Mouse (Mus musculus) brown adipose tissue, adult 24 weeks (tissue): ENCODE data around the gene Ubr4. TPM values are rescaled to one million over a fixed set of nuclear protein-coding genes. Genes with fewer than 3 reads are reported as not detected.
"Not testable (repeated sequence)": the region's sequence is repeated elsewhere in the genome, so short reads cannot be mapped to it uniquely, and the experiment has no call there.

Experiments used
- H3K27ac ChIP-seq: fragments of 200-500 bp; replicated peaks from 2 replicates; pipeline ENCODE4 v1.5.1; 2012; ENCODE audit warnings: low read depth, mild to moderate bottlenecking, low read length
- H3K4me1 ChIP-seq: fragments of 200-500 bp; 2 replicates; pipeline ENCODE4 v1.6.1; 2012; ENCODE audit warnings: low read length, mixed read lengths; ENCODE audit not compliant: control insufficient read depth, insufficient read depth, insufficient read length
- H3K4me3 ChIP-seq: fragments of 200-500 bp; 2 replicates; pipeline ENCODE4 v1.5.1; 2012; ENCODE audit warnings: low read depth, mild to moderate bottlenecking, low read length, moderate library complexity; ENCODE audit not compliant: insufficient read depth
- polyA plus RNA-seq: library from polyadenylated mRNA; stranded (reverse); fragments of >200 nt; gene quantifications from 2 replicates; pipeline ENCODE4 v1.2.4, GENCODE M21; 2012; ENCODE audit not compliant: missing spikeins, insufficient read depth, insufficient read length

Gene Ubr4
- polyA plus RNA-seq, 1 experiment = 43.2 TPM

DNA sequence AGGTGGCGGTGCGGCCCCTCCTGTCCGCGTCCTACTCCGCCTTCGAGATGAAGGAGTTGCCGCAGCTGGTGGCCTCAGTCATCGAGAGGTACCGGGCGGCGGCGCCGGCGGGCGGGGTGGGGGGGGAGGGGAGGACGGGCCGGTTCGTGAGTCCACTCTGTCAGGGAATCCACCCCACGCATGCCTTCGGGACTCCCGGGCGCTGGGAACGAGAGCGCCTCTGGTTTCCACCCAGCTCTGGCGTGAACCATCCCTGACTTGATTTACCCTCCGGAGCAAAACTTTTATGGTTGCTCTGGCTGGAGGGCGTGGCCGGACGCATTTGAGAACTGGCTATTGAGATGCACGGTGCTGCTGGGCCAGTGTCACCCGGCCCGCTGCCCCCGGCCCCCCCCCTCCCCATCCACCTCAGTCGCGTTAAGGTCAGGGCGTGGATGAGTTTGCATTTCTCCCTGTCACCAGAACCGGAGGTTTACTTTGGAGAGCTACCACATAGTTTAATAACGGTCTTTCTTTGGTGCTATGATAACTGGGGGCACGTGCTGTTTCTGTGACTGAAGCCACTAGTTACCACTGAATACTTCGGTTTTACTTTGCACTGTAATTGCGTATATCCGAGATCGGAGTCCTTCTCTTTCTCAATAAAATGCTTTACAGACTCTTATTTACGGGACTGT, 28.5 kb downstream of the Ubr4 start:
- H3K4me1 ChIP-seq = peaks cover 10% of the 10 kb centered on the region; the same call in 1 of the 2 replicates
- H3K27ac ChIP-seq = 0 out of 2 replicates have a peak overlapping the region, but pooled peaks have one; percentile 42
- H3K4me3 ChIP-seq = peak overlapping the region; percentile 84

DNA sequence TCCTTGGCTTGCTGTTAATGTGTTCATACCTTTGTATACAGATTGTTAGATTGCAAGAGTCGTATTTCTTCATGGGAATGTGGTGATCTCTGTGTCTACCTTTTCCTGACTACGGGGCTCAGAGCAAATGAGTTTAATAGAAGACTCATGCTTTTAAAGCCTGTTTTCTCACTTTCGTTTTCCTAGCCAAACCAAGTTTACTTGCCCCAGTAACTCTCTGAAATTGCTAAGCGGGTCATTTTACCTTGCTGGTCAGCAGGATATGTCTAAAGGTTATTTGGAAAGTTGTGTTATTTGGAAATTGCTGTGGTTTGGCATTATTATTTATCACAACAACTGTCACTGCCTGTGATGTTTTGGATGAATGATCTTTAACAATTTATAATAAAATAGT, 29.0 kb downstream of the Ubr4 start:
- Histone ChIP-seq H3K4me3 (peak overlapping the region; percentile 84), H3K27ac (no peak overlapping the region), H3K4me1 (peaks cover 10% of the 10 kb centered on the region; the same call in 1 of the 2 replicates)

DNA sequence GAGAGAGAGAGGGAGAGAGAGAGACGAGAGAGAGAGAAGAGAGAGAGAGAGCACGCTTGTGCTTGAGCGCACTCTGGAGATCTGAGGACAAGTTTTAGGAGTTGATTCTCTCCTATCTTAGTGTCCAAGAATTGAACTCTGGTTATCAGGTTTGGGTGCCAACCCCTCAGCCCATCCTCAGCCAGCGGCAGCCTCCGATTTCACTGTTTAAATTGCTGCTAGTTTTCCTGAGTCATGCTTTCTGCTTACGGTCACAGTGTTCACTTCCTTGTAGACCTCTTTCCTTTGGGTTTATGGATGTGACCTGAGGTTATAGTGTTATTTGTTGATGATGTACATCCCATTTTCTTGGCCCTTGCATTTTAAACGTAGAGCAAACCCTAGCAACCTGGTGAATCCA, 29.8 kb downstream of the Ubr4 start:
- no peak overlapping the region for H3K27ac ChIP-seq
- H3K4me3 ChIP-seq = peak overlapping the region; percentile 27
- peaks cover 14% of the 10 kb centered on the region; the same call in 1 of the 2 replicates for H3K4me1 ChIP-seq

DNA sequence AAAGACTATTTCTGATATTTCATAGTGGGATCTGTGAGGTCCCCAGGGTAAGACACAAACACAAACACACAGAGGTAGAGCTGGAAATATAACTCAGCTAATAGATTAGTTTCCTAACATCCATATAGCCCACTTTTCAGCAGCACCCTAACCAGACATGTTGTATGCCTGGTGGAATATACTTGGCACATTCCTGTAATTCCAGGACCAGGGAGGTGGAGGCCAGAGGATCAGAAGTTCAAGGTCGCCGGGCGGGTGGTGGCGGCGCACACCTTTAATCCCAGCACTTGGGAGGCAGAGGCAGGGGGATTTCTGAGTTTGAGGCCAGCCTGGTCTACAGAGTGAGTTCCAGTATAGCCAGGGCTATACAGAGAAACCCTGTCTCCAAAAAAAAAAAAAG, 33.4 kb downstream of the Ubr4 start:
- H3K27ac ChIP-seq, H3K4me3 ChIP-seq: not testable (repeated sequence)
- H3K4me1 ChIP-seq = peaks cover 11% of the 10 kb centered on the region; the same call in 1 of the 2 replicates

DNA sequence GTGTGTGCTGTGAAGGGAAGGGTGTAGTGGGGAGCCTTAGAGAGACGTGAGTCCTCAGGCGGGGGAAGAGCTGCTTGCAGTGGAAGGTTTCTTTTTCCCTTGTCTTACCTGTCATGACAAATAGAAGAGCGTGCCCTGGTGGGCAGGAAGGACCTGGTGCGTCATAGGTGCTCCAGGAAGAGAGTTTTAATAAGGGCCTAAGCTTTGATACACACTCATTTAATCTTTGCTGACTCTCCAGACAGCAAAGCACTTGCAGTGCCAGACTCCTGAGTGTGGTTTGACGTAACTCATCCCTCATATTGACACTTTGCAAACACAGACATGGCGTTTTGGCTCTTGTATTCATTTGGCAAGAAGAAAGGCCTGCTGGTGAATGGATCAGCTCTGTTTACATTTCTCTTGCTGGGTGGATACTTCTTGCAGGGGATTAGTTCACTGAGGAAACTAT, 34.5 kb downstream of the Ubr4 start:
- H3K4me1 ChIP-seq = peaks cover 11% of the 10 kb centered on the region; the same call in 1 of the 2 replicates
- no peak overlapping the region for H3K4me3 ChIP-seq
- H3K27ac ChIP-seq = no peak overlapping the region; the same call in 1 of the 2 replicates

DNA sequence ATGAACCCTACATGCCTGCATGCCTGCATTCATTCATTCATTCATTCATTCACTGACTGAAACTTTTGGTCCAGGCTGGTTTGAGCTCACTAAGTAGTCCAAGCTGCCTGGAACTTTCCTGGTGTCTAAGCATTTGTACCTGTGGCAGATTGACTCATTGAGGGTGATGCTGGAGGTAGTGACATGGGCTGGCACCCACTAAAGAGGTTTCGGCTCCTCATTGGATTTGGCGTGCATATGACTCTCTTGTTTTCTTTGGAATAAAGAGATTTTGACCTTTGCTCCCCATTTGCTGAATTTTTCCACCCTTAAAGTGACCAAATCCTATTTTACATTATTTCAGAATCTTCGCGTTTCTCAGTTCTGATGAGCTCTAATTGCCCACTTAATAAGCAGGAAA, 37.1 kb downstream of the Ubr4 start:
- H3K4me3 ChIP-seq = no peak overlapping the region
- H3K27ac ChIP-seq = no peak overlapping the region
- peaks cover 4% of the 10 kb centered on the region; the same call in 1 of the 2 replicates for H3K4me1 ChIP-seq

DNA sequence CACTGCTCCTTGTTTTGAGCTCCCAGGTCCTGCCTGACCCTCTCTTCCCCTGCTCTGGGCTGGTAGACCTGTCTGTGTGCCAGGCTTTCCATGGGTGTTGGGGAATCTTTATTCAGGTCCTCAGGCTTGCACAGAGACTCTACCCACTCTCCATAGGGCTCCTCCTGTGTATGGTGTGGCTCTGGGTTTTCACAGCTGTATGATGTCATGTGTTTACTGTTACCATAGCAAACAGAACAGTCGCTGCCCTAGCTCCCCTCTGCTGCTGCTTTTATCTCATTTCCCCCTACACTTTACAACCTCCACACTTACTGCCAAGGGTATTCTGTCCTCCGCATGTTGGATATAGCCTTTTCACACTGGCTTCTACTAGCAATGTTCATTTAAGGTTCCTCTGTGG, 43.0 kb downstream of the Ubr4 start:
- Histone ChIP-seq H3K27ac (no peak overlapping the region), H3K4me1 (no peaks in the 10 kb centered on the region), H3K4me3 (no peak overlapping the region)

DNA sequence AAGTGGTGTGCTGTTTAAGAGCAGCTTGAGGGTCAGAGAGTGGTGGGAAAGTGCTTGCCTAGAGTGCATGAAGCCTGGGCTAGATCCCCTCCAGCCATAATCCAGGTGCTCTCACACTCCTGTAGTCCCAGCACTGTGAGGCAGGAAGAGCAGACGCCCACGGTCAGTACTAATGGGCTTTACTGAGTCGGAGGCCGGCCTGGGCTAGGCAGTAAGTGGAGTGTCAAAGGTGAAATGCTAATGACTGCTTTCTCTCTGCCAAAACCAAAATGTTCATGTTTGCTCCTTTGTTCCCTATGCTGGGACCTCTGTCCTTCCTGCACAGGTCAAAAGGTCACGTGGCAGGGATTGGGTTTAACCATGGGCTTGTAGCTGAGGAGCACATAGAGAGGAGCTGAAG, 48.1 kb downstream of the Ubr4 start:
- H3K27ac ChIP-seq = no peak overlapping the region
- no peaks in the 10 kb centered on the region for H3K4me1 ChIP-seq
- H3K4me3 ChIP-seq = no peak overlapping the region

DNA sequence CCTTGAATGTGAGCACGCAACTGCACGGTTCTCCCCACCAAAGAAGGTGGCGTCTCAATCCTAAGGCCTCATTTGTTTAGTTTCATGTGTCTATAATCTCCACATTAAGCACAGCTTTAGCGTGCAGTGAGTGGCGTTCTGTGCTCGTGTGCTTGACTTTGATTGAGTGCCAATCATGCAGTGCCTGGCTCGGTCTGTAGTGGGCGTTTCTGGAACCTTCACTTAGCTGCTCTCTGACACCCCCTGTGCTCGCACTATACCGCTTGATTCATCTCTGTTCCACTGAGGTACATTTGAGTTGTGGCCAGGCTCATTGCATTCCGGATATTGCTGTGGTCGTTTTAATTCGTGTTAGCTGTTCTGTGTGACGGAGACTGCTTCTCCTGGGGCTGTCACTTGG, 50.8 kb downstream of the Ubr4 start:
- Histone ChIP-seq H3K27ac (no peak overlapping the region), H3K4me3 (no peak overlapping the region), H3K4me1 (no peaks in the 10 kb centered on the region)

DNA sequence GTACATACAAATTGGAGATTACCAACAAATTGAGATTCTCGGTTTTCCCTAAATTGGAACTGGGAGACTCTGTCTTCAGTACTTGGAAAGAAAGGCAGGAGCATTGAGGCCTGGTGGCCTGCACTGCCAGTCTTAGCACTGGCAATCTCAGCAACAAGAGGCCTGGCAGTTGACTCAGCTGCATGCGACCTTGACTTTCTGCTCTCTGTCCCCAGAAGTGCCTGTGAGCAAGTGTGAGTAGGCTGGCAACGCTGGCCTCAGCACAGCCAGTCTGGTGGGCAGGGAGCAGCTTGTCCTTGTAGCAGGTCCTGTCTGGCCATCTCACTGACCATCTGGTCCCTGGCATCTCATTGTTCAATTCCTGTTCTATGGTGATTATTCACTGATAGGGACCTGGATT, 58.9 kb downstream of the Ubr4 start:
- Histone ChIP-seq H3K4me1 (no peaks in the 10 kb centered on the region), H3K27ac (no peak overlapping the region), H3K4me3 (no peak overlapping the region)

DNA sequence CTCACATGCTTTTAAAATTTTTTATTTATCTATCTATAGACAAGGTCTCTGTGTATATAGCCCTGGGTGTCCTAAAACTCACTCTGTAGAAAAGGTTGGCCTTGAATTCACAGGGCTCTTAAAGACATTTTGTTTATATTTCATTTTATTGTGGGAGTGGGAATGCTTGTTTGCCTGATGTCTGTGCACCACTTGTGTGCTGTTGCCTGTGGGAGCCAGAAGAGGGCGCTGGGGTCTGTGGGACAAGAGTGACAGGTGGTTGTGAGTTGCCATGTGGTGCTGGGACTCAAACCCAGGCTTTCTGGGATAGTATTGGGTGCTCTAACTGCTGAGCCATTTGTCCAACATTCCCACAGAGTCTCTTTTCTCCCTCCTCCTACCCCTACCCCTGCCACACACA, 65.5 kb downstream of the Ubr4 start:
- Histone ChIP-seq H3K4me1 (no peaks in the 10 kb centered on the region), H3K27ac (no peak overlapping the region), H3K4me3 (no peak overlapping the region)

DNA sequence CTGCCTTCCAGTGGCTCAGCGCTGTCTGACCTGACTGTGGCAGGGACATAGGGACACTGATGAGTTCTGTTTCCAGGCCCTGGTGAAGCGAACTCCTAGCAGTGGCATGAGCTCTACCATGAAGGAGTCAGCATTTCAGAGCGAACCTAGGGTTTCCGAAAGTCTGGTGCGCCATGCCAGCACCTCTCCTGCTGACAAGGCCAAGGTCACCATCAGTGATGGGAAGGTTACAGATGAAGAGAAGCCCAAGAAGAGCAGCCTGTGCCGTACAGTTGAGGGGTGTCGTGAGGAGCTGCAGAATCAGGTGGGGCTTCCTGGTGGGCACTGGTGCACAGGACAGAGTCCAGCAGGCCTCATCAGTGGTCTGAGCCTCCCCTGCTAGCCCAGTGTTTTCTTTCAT, 69.2 kb downstream of the Ubr4 start:
- Histone ChIP-seq H3K4me1 (no peaks in the 10 kb centered on the region), H3K4me3 (no peak overlapping the region), H3K27ac (no peak overlapping the region)

DNA sequence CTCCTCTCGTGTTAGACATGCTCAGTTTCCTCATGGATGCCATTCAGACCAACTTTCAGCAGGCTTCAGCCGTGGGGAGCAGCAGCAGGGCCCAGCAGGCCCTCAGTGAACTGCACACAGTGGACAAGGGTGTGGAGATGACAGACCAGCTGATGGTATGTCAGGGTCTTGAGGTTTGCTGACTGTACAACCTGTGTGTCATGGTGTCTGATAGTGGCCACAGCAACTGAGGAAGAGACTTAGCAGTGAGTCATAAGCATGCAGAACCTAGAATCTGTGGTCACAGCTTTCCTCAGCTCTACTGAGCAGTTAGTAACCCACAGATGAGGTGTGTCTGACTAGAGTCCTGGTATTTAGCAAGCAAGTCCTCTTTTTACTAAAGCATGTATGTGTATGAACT, 70.0 kb downstream of the Ubr4 start:
- H3K27ac ChIP-seq = no peak overlapping the region

DNA sequence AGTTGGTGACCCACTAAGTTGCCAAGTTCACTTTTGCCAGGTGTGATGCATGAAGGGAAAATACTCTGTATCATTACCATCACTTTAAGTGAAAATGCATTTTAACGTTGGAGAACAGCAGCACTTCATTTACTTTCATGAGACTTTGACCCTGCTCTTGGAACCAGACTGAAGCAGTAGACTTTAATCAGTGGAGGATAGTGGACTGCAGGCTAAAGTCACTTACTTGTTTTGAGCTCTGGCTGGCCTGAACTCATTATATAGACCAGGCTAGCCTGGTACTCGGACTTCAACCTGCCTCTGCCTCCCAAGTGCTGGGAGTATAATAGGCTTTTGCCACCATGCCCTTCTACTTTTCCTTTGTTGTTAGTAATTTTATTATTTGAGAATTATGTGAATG, 70.9 kb downstream of the Ubr4 start:
- no peak overlapping the region for H3K4me3 ChIP-seq
- H3K27ac ChIP-seq = no peak overlapping the region

More for the DNA sequence above, 70.0 kb downstream of the Ubr4 start:
- H3K4me3 ChIP-seq = no peak overlapping the region
- no peaks in the 10 kb centered on the region for H3K4me1 ChIP-seq

DNA sequence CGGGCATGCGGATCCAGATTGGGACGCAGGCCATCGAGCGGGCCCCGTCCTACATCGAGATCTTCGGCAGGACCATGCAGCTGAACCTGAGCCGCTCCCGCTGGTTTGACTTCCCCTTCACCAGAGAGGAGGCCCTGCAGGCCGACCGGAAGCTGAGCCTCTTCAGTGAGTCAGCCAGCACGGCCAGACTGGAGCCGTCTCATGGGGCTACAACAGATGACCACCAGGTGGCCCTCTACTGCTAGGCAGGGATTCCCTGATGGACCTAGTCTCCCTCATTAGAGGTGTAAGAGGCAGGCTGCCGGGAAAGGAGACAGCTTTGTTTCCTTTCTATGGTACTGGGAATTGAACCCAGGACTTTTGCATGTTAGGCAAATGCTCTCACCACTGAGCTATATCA, 77.8 kb downstream of the Ubr4 start:
- Histone ChIP-seq H3K4me1 (no peaks in the 10 kb centered on the region), H3K27ac (no peak overlapping the region), H3K4me3 (no peak overlapping the region)

More for the DNA sequence above, 70.9 kb downstream of the Ubr4 start:
- no peaks in the 10 kb centered on the region for H3K4me1 ChIP-seq

DNA sequence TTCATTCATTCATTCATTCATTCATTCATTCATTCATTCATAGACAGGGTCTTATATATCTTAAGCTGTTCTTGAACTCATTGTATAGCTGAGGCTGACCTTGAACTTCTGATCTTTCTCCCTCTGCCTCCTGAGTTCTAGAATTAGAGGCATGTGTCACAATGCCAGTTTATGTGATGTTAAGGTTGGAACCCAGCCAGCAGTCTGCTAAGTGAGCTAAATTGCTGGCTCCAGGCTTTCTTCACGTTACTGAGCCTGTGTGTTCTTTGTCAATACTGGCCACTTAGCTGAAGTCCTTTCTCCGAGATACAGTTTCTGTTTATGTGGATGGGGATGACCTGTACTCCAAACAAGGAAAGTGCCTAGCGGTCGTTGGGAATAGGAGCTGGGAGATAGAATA, 78.5 kb downstream of the Ubr4 start:
- Histone ChIP-seq H3K4me3 (no peak overlapping the region), H3K27ac (no peak overlapping the region), H3K4me1 (no peaks in the 10 kb centered on the region)
